Mouse (Mus musculus): ENCODE measurements around the gene Rpsa.

Rpsa gene

DNA sequence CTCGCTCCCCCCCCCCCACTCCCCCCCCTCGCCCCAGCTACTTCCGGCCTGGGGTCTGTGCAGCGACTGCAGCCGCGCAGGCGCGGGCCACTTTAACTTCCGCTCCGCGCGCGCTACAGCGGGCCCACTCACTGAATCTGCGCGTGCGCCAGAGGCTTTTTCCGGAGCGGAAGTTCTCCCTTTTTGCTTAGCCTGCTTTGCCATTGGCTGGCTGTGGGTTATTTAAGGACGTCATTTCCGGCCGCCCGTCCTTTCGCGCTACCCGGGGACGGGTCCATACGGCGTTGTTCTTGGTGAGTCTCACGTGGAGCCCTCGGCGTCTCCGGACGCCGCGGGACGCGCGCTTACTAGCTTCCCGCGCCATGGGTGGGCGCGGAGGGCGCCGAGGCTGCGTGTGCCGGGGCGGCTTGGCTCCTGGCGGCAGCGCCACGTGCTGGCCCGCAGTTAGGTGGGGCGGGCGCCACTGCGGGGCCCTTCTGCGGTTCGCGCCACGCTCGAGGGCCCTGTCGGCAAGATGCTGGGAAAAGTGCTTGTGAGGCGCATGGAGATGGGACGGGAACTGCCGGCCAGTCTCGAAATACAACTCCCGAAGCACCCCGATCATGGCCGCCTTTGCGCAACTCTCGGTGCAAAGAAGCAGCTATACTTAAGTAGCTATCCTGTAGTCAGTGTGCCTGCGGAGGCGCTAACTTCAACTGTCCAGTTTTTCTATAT is at the start of gene Rpsa:
Gene Rpsa (plus strand): TSS at position 152 of the 714 bp plus-strand sequence.
- Histone ChIP-seq H3K36me3 (ENCODE audit: insufficient read depth, low read length) (peaks cover 65% of the 10 kb centered on the region), H3K4me3 (replicated peaks; ENCODE audit: low read length) (peak within 1 kb of the TSS; percentile 99), H3K9me3 (ENCODE audit: low read length) (no peaks in the 10 kb centered on the region), H3K27me3 (ENCODE audit: insufficient read depth, low read length) (no peaks in the 10 kb centered on the region), H3K4me1 (replicated peaks; ENCODE audit: low read depth, low read length) (peaks cover 55% of the 10 kb centered on the region)
- TF ChIP-seq POU5F1 (IDR thresholded peaks at IDR 0.05; ENCODE audit: borderline replicate concordance, low read length) (no peak), NANOG (IDR thresholded peaks at IDR 0.05; ENCODE audit: borderline replicate concordance, low read length) (no peak), CTCF (conservative IDR thresholded peaks at IDR 0.05; ENCODE audit: low read length) (no peak)

DNA sequence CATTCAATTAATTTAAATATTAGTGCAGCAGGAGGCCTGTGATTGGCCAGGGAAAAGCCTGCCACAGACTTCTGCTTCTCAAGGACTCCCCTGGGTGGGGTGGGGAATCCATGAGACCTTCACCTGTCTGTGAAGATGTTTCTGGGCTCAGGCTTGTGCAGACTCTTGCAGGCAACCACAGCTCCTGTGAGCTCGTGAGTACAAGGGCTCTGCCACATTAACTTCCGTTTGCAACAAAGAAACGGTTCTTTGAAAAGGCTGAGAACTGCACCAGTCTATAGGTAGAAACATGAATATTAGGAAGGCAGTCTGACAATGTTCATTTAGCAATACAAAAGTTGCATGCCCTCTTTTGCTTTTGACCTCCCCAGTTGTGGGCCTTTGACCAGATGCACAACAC is 49.2 kb upstream of the Rpsa start:
- no peaks in the 10 kb centered on the region for H3K36me3 ChIP-seq (ENCODE audit: insufficient read depth, low read length)
- peaks cover 31% of the 10 kb centered on the region for H3K27me3 ChIP-seq (ENCODE audit: insufficient read depth, low read length)
- TF ChIP-seq CTCF (conservative IDR thresholded peaks at IDR 0.05; ENCODE audit: low read length), result no peak
- TF ChIP-seq POU5F1 (IDR thresholded peaks at IDR 0.05; ENCODE audit: borderline replicate concordance, low read length), result no peak
- TF ChIP-seq NANOG (IDR thresholded peaks at IDR 0.05; ENCODE audit: borderline replicate concordance, low read length), result no peak
- no peak overlapping the region for H3K4me3 ChIP-seq (replicated peaks; ENCODE audit: low read length)
- H3K4me1 ChIP-seq (replicated peaks; ENCODE audit: low read depth, low read length), result peaks cover 26% of the 10 kb centered on the region
- no peaks in the 10 kb centered on the region for H3K9me3 ChIP-seq (ENCODE audit: low read length)

DNA sequence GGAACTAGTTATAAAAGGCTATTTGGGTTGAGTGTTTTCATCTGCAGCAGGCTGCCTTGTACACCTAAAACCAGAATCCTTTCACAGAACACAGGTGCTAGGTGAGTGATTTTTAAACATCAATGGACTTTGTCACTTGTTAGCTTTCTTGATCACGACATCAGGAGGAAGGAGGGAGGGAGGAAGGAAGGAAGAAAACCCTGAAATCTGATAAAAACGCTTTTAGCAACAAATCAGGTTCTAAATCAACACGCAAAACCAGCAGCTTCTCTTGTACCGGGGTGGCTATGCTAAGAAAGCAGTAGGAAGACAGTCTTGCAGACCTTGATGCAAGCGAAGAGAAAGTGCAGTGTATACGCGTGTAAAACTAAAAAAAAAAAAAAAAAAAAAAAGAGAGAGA is 47.6 kb upstream of the Rpsa start:
- peaks cover 27% of the 10 kb centered on the region for H3K4me1 ChIP-seq (replicated peaks; ENCODE audit: low read depth, low read length)
- H3K27me3 ChIP-seq (ENCODE audit: insufficient read depth, low read length), result peaks cover 33% of the 10 kb centered on the region
- H3K9me3 ChIP-seq (ENCODE audit: low read length), result no peaks in the 10 kb centered on the region
- TF ChIP-seq POU5F1 (IDR thresholded peaks at IDR 0.05; ENCODE audit: borderline replicate concordance, low read length) (no peak), NANOG (IDR thresholded peaks at IDR 0.05; ENCODE audit: borderline replicate concordance, low read length) (no peak)
- H3K4me3 ChIP-seq (replicated peaks; ENCODE audit: low read length), result no peak overlapping the region
- H3K36me3 ChIP-seq (ENCODE audit: insufficient read depth, low read length), result no peaks in the 10 kb centered on the region

DNA sequence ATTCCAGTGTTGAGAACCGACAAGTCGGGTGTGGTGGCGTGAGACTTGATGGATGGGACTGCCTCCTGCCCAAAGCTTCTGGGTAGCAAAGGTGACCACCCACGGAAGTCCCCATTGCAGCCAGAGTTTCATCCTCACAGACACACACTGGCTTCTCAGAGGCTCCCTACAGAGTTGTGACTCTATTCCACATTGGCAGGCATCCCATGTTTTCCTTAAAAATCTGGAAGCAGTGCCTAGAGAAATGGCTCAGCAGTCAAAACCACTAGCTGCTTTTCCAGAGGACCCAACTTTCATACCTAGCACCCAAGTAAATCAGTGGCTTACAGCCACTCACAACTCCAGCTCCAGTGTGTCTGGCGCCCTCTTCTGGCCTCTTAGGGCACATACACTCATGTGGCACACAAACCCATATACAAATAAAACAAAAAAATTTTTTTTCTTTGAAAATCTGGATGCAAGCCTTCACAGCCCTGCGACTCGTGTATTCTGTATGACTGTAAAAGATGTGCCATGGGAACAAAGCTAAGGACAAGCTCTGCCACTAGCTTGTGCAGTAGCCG is 46.9 kb upstream of the Rpsa start:
- Histone ChIP-seq H3K9me3 (ENCODE audit: low read length) (no peaks in the 10 kb centered on the region), H3K36me3 (ENCODE audit: insufficient read depth, low read length) (no peaks in the 10 kb centered on the region), H3K4me3 (replicated peaks; ENCODE audit: low read length) (no peak overlapping the region), H3K27me3 (ENCODE audit: insufficient read depth, low read length) (peaks cover 38% of the 10 kb centered on the region), H3K4me1 (replicated peaks; ENCODE audit: low read depth, low read length) (peaks cover 27% of the 10 kb centered on the region)
- TF ChIP-seq POU5F1 (IDR thresholded peaks at IDR 0.05; ENCODE audit: borderline replicate concordance, low read length) (no peak), CTCF (conservative IDR thresholded peaks at IDR 0.05; ENCODE audit: low read length) (peak; percentile 88)

DNA sequence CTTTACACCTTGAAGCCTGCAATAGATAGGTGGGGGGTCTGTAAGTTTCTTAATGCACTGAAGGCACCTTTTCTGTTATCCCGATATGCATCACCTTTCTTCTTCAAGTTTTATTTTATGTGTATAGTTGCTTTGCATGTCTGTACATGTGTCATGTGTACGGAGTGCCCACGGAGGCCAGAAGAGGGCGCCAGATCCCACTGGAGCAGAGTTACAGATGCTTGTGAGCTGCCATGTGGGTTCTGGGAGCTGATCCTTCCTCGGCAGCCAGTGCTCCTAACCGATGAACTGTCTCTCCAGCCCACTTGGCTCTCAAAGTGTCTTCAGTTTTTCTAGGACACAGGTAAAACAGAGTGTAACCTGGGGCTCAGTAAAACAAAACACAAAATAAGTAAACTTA is 46.2 kb upstream of the Rpsa start:
- Histone ChIP-seq H3K4me1 (replicated peaks; ENCODE audit: low read depth, low read length) (peaks cover 27% of the 10 kb centered on the region), H3K4me3 (replicated peaks; ENCODE audit: low read length) (no peak overlapping the region), H3K36me3 (ENCODE audit: insufficient read depth, low read length) (no peaks in the 10 kb centered on the region), H3K9me3 (ENCODE audit: low read length) (no peaks in the 10 kb centered on the region), H3K27me3 (ENCODE audit: insufficient read depth, low read length) (peaks cover 38% of the 10 kb centered on the region)
- TF ChIP-seq CTCF (conservative IDR thresholded peaks at IDR 0.05; ENCODE audit: low read length) (peak; percentile 64), POU5F1 (IDR thresholded peaks at IDR 0.05; ENCODE audit: borderline replicate concordance, low read length) (no peak)

DNA sequence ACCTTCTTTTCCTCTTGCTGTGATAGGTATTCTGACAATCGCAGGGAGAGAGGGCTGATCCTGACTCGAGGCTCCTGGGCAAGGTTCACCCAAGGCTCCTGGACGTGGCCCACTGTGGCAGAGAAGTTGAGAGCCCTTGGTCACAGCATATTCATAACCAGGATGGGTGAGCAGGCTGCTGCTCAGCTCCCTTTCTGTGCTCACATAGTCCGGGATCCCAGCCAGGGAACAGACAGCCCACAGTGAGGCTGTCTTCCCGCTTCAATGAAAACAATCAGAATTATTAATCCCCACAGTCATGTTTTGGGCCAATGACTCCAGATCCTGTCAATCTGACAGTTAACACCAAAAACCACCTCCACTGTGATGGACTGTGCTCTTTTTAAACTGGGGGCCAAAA is 45.5 kb upstream of the Rpsa start:
- TF ChIP-seq CTCF (conservative IDR thresholded peaks at IDR 0.05; ENCODE audit: low read length) (no peak), NANOG (IDR thresholded peaks at IDR 0.05; ENCODE audit: borderline replicate concordance, low read length) (no peak), POU5F1 (IDR thresholded peaks at IDR 0.05; ENCODE audit: borderline replicate concordance, low read length) (no peak)
- Histone ChIP-seq H3K27me3 (ENCODE audit: insufficient read depth, low read length) (peaks cover 34% of the 10 kb centered on the region), H3K9me3 (ENCODE audit: low read length) (no peaks in the 10 kb centered on the region), H3K4me3 (replicated peaks; ENCODE audit: low read length) (no peak overlapping the region), H3K36me3 (ENCODE audit: insufficient read depth, low read length) (no peaks in the 10 kb centered on the region), H3K4me1 (replicated peaks; ENCODE audit: low read depth, low read length) (peaks cover 27% of the 10 kb centered on the region)

DNA sequence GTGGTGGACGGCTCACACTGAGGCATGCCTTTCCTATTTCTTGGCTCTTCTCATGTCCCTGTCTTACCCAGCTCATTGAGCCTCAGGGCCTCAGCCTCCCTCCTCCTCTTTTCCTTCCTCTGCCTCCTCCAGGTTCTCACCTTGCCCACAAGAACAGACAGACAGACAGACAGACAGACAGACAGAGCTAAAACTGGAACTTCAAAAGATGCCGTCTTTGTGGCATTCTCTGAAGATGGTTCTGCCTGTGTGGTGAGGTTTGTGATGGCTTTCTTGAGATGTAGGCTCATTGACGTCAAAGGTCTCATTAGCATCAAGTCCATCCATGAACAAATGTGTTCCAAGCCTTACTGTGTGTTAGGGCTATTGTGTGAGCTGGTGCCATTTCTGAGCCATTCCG is 44.8 kb upstream of the Rpsa start:
- TF ChIP-seq CTCF (conservative IDR thresholded peaks at IDR 0.05; ENCODE audit: low read length), result no peak
- TF ChIP-seq NANOG (IDR thresholded peaks at IDR 0.05; ENCODE audit: borderline replicate concordance, low read length), result no peak
- TF ChIP-seq POU5F1 (IDR thresholded peaks at IDR 0.05; ENCODE audit: borderline replicate concordance, low read length), result no peak
- H3K27me3 ChIP-seq (ENCODE audit: insufficient read depth, low read length), result peaks cover 29% of the 10 kb centered on the region
- H3K9me3 ChIP-seq (ENCODE audit: low read length), result no peaks in the 10 kb centered on the region
- no peak overlapping the region for H3K4me3 ChIP-seq (replicated peaks; ENCODE audit: low read length)
- peaks cover 27% of the 10 kb centered on the region for H3K4me1 ChIP-seq (replicated peaks; ENCODE audit: low read depth, low read length)
- no peaks in the 10 kb centered on the region for H3K36me3 ChIP-seq (ENCODE audit: insufficient read depth, low read length)

DNA sequence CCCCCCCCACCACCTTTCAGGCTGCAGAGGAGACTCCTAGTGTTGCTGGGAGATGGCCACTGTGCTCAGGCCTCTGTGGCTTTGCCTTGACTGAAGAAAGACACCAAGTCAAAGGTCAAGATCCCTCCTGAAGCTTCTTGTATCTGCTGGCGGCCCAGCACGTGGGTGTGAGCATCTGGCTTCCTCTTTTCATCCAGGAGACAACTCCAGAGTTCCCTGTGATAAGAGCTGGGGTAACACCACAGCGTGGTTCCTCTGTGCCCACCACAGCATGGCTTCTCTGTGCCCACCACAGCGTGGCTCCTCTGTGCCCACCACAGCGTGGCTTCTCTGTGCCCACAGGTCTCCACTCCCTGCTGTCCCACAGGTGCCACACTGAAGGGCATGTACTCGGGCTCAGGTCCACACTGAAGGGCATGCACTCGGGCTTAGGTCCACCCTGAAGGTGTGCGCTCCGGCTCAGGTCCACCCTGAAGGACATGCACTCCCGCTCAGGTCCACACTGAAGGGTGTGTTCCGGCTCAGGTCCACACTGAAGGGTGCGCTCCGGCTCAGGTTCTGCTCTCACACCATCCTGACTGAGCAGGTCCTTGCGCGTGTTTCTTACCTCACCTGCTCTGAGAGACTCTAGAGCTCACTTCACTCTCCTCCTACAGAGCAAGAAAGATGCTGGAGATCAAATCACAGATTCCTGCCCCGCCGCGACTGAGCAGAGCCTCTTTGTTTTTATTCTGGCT is 44.2 kb upstream of the Rpsa start:
- Histone ChIP-seq H3K4me1 (replicated peaks; ENCODE audit: low read depth, low read length) (peaks cover 23% of the 10 kb centered on the region), H3K27me3 (ENCODE audit: insufficient read depth, low read length) (peaks cover 23% of the 10 kb centered on the region; the same call in 1 of the 2 replicates), H3K36me3 (ENCODE audit: insufficient read depth, low read length) (no peaks in the 10 kb centered on the region), H3K4me3 (replicated peaks; ENCODE audit: low read length) (no peak overlapping the region), H3K9me3 (ENCODE audit: low read length) (no peaks in the 10 kb centered on the region)
- TF ChIP-seq POU5F1 (IDR thresholded peaks at IDR 0.05; ENCODE audit: borderline replicate concordance, low read length) (no peak), CTCF (conservative IDR thresholded peaks at IDR 0.05; ENCODE audit: low read length) (no peak), NANOG (IDR thresholded peaks at IDR 0.05; ENCODE audit: borderline replicate concordance, low read length) (no peak)
